Mouse (Mus musculus) lung, embryonic 16.5 days (tissue): Measurements from ENCODE around the gene Edem2. TPM values are rescaled to one million over a fixed set of nuclear protein-coding genes. Genes with fewer than 3 reads are reported as not detected.

ENCODE experiments used
- ATAC-seq: fragments of 200-750 bp; cut with Nextera tagmentation; 2 replicates; pipeline ENCODE4 v1.8.0; 2017; ENCODE audit warnings: low read depth, mild to moderate bottlenecking, moderate library complexity
- H3K27ac ChIP-seq: fragments of 300-500 bp; sonication (generic); 2 replicates; pipeline ENCODE4 v1.5.1; 2014; ENCODE audit warnings: mild to moderate bottlenecking, control low read depth, low read length
- H3K27me3 ChIP-seq: fragments of 300-500 bp; sonication (generic); 2 replicates; pipeline ENCODE4 v1.6.1; 2014; ENCODE audit warnings: low read depth, low read length, mixed read lengths; ENCODE audit not compliant: control insufficient read depth, insufficient read depth
- H3K36me3 ChIP-seq: fragments of 300-500 bp; sonication (generic); 2 replicates; pipeline ENCODE4 v1.6.1; 2014; ENCODE audit warnings: low read length; ENCODE audit not compliant: control insufficient read depth, insufficient read depth
- H3K4me1 ChIP-seq: fragments of 300-500 bp; sonication (generic); replicated peaks from 2 replicates; pipeline ENCODE4 v1.6.1; 2014; ENCODE audit warnings: low read length, mixed read lengths; ENCODE audit not compliant: control insufficient read depth, insufficient read depth
- H3K4me2 ChIP-seq: fragments of 300-500 bp; sonication (generic); 2 replicates; pipeline ENCODE4 v1.6.1; 2014; ENCODE audit warnings: low read depth, low read length, control low read depth
- H3K4me3 ChIP-seq: fragments of 300-500 bp; sonication (generic); 2 replicates; pipeline ENCODE4 v1.5.1; 2014; ENCODE audit warnings: mild to moderate bottlenecking, low read length, control low read depth
- H3K9ac ChIP-seq: fragments of 300-500 bp; sonication (generic); 2 replicates; pipeline ENCODE4 v1.6.1; 2014; ENCODE audit warnings: low read length, control low read depth
- H3K9me3 ChIP-seq: fragments of 300-500 bp; sonication (generic); 2 replicates; pipeline ENCODE4 v1.6.1; 2016; ENCODE audit warnings: low read length; ENCODE audit not compliant: control insufficient read depth
- WGBS: fragments of 180-500 bp; shearing (Covaris S2); extraction: QIAGEN DNeasy Blood & Tissue Kit; methylation state at CpG from one replicate; pipeline ENCODE4 v1.1.7; 2014; 5-methylcytosine and 5-hydroxymethylcytosine counted together
- polyA plus RNA-seq: library from polyadenylated mRNA; unstranded; fragments of >200 nt; fragmentation: Nextera tagmentation; extraction: Ambion mirVana; gene quantifications from 2 replicates; pipeline ENCODE4 v1.2.1, GENCODE M21; 2015

Edem2 gene
- polyA plus RNA-seq, result 47.0 and 49.0 TPM in 2 replicates

DNA sequence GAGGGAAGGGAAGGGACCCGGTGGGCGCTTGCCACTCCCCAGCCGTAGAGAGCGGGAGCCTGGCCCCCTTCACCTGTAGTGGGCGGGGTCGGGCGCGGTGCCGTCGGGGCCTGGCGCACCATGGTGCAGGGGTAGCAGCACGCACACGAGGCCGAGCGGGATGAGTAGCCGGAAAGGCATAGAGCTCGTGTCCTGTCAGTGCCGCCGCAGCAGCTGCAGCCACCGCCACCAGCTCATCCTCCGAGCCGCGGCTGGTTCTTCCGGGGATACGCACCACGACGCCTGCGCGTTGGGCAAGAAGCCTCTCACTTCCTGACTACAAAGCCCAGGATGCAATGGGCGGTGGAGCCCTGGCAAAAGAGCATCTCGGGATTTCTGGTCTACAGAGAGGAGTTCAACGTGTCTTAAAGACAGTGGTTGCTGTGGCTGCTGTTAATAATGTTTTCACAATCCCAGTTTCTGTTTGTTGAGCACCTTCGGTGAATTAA lies at the start of gene Edem2:
Edem2 (minus strand) TSS at position 318 of the 488 bp plus-strand sequence.
- peak within 1 kb of the TSS; percentile 93 for H3K4me3 ChIP-seq
- no peaks in the 10 kb centered on the region; the same call in 1 of the 2 replicates for H3K36me3 ChIP-seq
- peak; percentile 96 for ATAC-seq
- H3K4me2 ChIP-seq, result peak within 1 kb of the TSS; percentile 75
- peaks cover 6% of the 10 kb centered on the region for H3K4me1 ChIP-seq
- no peaks in the 10 kb centered on the region; the same call in 1 of the 2 replicates for H3K27me3 ChIP-seq
- peak within 1 kb of the TSS; percentile 82 for H3K9ac ChIP-seq
- WGBS, result 0% methylated on average over 33 of the region's 33 CpGs
- H3K27ac ChIP-seq, result no peak within 1 kb of the TSS
- H3K9me3 ChIP-seq, result no peaks in the 10 kb centered on the region

- H3K36me3 ChIP-seq, result no peaks in the 10 kb centered on the region
- peaks cover 4% of the 10 kb centered on the region; the same call in 1 of the 2 replicates for H3K4me1 ChIP-seq
- H3K27ac ChIP-seq, result no peak overlapping the region
- ATAC-seq, result no peak
- H3K9me3 ChIP-seq, result no peaks in the 10 kb centered on the region
- H3K9ac ChIP-seq, result no peak overlapping the region
- 22% methylated on average over 6 of the region's 7 CpGs for WGBS
- H3K4me2 ChIP-seq, result no peak overlapping the region
- no peak overlapping the region for H3K4me3 ChIP-seq
- peaks cover 35% of the 10 kb centered on the region for H3K27me3 ChIP-seq
Measured at GRCm38 (mm10) chr2:155779066-155779465, 49.8 kb upstream of the Edem2 start.

- H3K27me3 ChIP-seq, result peaks cover 45% of the 10 kb centered on the region
- ATAC-seq, result no peak
- no peaks in the 10 kb centered on the region for H3K36me3 ChIP-seq
- H3K4me2 ChIP-seq, result no peak overlapping the region
- H3K4me1 ChIP-seq, result peaks cover 4% of the 10 kb centered on the region; the same call in 1 of the 2 replicates
- H3K9me3 ChIP-seq, result no peaks in the 10 kb centered on the region
- H3K9ac ChIP-seq, result no peak overlapping the region
- H3K4me3 ChIP-seq, result no peak overlapping the region
- WGBS, result 58% methylated on average over 6 of the region's 6 CpGs
- no peak overlapping the region for H3K27ac ChIP-seq
Measured at GRCm38 (mm10) chr2:155778004-155778403, 48.7 kb upstream of the Edem2 start.

DNA sequence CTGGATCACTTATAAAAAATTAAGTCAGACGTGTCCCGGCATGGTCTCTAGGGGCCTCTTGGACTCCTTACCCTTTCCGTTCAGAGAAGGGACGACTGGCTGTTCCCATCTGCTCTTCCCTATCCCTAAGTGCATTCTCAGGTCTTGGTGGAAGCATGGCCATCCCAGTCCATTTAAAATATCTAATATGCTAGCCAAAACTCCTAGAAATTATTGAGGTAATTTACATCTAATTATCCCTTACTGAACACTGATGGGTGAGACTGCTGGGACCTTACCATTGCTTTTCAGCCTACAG lies 48.4 kb upstream of the Edem2 start:
- H3K4me3 ChIP-seq, result no peak overlapping the region
- H3K4me2 ChIP-seq, result no peak overlapping the region
- 83% methylated on average over 4 of the region's 4 CpGs for WGBS
- no peak for ATAC-seq
- H3K27ac ChIP-seq, result no peak overlapping the region
- peaks cover 48% of the 10 kb centered on the region for H3K27me3 ChIP-seq
- no peak overlapping the region for H3K9ac ChIP-seq
- peaks cover 4% of the 10 kb centered on the region; the same call in 1 of the 2 replicates for H3K4me1 ChIP-seq
- no peaks in the 10 kb centered on the region for H3K9me3 ChIP-seq
- no peaks in the 10 kb centered on the region for H3K36me3 ChIP-seq

DNA sequence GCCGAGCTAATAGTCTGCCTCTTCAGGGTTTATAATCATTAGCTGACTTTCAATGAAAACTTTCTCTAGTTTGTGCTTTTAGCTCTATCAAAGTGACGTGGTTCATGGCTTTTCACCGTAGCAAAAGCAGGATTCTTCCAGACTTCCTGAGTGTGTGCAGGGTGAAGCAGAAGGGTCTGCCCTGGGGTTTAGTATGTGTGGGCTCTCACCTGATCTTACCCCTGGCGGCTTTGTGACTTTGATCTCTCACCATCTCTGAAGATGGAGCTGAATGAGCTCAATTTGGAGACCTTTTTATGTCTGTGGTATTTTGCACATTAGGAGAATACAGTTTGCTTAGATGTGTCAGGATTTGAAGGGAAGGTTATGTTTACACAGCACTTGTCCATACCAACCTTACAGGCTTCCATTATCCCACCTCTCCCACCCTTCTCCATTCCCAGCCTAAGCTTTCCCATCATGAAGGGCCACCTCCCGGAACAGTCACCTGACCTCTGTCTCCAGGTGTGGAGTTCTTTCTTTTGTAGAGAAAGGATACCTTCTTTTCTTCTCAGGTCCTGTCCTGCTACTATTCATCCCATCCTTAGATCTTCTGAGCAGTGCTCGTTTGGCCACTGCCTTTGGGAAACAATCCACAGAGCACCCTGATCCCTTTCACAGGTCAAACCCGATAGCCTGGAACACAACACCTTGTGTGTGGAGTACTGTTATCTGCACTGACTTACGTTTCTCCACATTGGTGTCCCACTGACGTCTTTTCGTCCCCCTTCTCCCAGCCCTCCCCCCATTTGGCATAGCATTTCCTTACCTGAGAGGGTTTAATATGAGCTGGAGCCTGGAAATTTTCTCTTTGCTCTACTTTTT lies 47.8 kb upstream of the Edem2 start:
- WGBS, result 49% methylated on average over 10 of the region's 10 CpGs

DNA sequence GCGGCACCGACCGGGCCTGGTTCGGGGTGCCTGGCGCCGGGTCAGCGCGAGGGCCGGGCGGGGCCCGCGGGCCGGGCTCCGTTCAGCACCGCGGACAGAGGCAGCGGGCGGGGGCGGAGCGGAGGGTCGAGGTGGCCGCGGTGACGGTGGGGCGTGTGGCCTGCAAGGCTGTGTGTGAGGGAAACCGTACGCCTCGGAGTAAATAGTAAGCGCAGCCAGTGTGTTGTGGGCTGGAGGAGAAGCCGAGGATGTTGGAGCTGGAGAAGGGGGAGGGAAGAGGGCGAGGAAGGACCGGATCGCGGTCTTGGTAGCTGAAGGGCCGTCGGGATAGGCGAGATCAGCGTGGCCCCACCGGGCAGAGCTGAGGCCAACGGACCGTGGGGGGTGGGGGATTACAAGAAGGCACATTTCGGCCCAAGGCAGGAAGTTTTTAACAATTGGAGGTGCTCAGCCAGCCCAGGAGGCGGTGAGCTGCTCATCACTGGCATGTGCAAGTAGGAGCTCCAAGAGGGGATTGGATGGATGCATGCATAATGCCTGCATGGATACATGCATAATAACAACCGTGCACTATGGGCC lies 46.5 kb upstream of the Edem2 start:
- 2% methylated on average over 31 of the region's 44 CpGs for WGBS
- Histone ChIP-seq H3K4me2 (peak overlapping the region; percentile 98), H3K27me3 (peaks cover 48% of the 10 kb centered on the region), H3K9me3 (no peaks in the 10 kb centered on the region), H3K9ac (no peak overlapping the region), H3K27ac (no peak overlapping the region), H3K36me3 (no peaks in the 10 kb centered on the region), H3K4me3 (peak overlapping the region; percentile 57), H3K4me1 (peaks cover 4% of the 10 kb centered on the region; the same call in 1 of the 2 replicates)
- ATAC-seq, result peak; percentile 94

More for the DNA sequence above, 47.8 kb upstream of the Edem2 start:
- no peaks in the 10 kb centered on the region for H3K9me3 ChIP-seq
- H3K9ac ChIP-seq, result no peak overlapping the region
- no peak overlapping the region for H3K4me3 ChIP-seq
- H3K27me3 ChIP-seq, result peaks cover 48% of the 10 kb centered on the region
- no peak for ATAC-seq
- peaks cover 4% of the 10 kb centered on the region; the same call in 1 of the 2 replicates for H3K4me1 ChIP-seq
- no peak overlapping the region for H3K27ac ChIP-seq
- H3K4me2 ChIP-seq, result no peak overlapping the region
- H3K36me3 ChIP-seq, result no peaks in the 10 kb centered on the region

- 6% methylated on average over 20 of the region's 100 CpGs for WGBS
Measured at GRCm38 (mm10) chr2:155774927-155775684, 45.8 kb upstream of the Edem2 start, which contains the start of gene Mmp24. Gene Mmp24, plus strand, starts transcription at chr2:155775342.

DNA sequence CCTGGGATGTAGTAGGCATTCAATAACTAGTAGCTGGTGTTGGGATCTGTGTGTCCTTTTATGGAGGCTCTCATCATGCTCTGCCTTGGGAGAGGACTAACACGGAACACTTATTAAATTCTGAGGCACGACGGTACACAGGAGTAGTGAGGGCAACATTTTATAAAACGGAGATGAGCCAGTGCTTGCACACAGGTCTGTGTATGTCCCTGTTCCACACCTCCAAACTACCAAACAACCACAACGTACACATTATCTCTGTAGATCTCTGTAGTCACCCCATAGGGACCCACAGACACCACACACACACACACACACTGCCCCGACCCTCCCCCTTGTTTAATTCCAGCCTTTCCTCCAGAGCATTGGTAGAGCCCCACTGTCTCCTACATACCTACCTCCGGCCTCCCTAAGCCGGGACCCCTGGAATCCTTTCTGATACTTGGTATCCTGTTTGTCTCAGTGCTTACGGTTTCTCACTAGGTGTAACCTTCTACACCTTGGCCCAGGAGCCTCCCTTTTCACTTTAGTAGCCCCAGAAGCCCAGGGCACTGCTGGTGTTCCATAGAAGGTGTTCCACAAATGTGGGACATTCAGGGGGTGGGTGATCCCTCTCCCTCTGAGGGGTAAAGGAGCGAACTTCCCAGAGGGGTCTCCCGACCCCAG lies 45.1 kb upstream of the Edem2 start:
- H3K27me3 ChIP-seq, result peaks cover 48% of the 10 kb centered on the region
- ATAC-seq, result no peak
- H3K4me3 ChIP-seq, result no peak overlapping the region
- no peak overlapping the region for H3K27ac ChIP-seq
- H3K36me3 ChIP-seq, result no peaks in the 10 kb centered on the region
- no peak overlapping the region for H3K9ac ChIP-seq
- no peak overlapping the region for H3K4me2 ChIP-seq
- 50% methylated on average over 11 of the region's 11 CpGs for WGBS
- no peaks in the 10 kb centered on the region for H3K9me3 ChIP-seq
- H3K4me1 ChIP-seq, result peaks cover 4% of the 10 kb centered on the region; the same call in 1 of the 2 replicates

More at GRCm38 (mm10) chr2:155774927-155775684, 45.8 kb upstream of the Edem2 start, which contains the start of gene Mmp24:
- H3K4me2 ChIP-seq, result peak within 1 kb of the TSS; percentile 98
- H3K27ac ChIP-seq, result no peak within 1 kb of the TSS
- no peaks in the 10 kb centered on the region for H3K9me3 ChIP-seq
- ATAC-seq, result peak; percentile 59; the same call in 1 of the 2 replicates
- H3K4me3 ChIP-seq, result peak within 1 kb of the TSS; percentile 57
- H3K4me1 ChIP-seq, result peaks cover 4% of the 10 kb centered on the region; the same call in 1 of the 2 replicates
- peaks cover 48% of the 10 kb centered on the region for H3K27me3 ChIP-seq
- no peak within 1 kb of the TSS for H3K9ac ChIP-seq
- H3K36me3 ChIP-seq, result no peaks in the 10 kb centered on the region
